Mouse (Mus musculus): ENCODE measurements around the gene Cd63. TPM values are rescaled to one million over a fixed set of nuclear protein-coding genes. Genes with fewer than 3 reads are reported as not detected.

The Cd63 gene
- polyA plus RNA-seq, 2 experiments: 448 to 957 TPM

DNA sequence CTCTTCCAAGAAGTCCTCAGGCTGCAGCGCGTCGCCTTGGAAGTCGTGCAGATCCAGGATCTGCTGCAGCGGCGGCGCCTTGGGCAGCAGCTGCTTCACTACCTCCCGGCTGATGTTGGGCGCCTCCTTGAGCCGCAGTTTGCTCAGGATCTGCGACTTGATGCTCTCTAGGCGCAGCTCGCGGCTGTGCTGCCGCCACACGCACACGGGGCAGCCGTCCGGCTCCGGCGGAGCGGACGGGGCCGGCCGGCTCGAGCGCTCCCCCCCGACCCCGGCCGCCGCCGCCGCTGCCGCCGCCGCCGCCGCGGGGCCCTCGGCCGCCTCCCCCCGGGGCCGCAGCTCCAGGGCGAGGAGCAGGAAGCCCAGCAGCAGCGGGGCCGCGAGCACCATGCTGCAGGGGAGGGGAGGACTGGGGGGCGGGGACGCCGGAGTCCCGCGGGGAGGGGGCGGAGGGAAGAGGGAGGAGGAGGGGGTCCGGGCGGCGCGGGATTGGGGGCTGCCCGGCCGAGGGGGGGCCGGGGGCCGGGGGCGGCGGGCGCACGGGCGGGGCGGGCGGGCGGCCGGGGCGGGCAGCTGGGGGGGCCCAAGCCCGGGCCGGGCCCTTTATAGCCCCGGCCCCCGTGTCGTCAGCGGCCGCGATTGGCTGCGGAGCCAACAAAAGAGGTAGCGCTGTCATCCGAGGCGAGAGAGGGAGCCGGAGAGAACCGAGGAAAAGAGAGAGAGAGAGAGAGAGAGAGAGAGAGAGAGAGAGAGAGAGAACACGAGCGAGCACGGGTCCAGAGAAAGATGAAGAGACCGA is 9.3 kb upstream of the Cd63 start, which contains the start of gene Gdf11:
Gene Gdf11 (minus strand): TSS at position 423 of the 799 bp plus-strand sequence.
- under 1% methylated on average over 53 of the region's 89 CpGs for whole genome bisulfite sequencing
- H3K27me3 ChIP-seq (ENCODE audit: control insufficient read depth, insufficient read depth, low read length): peaks cover 5% of the 10 kb centered on the region; the same call in 1 of the 2 replicates

DNA sequence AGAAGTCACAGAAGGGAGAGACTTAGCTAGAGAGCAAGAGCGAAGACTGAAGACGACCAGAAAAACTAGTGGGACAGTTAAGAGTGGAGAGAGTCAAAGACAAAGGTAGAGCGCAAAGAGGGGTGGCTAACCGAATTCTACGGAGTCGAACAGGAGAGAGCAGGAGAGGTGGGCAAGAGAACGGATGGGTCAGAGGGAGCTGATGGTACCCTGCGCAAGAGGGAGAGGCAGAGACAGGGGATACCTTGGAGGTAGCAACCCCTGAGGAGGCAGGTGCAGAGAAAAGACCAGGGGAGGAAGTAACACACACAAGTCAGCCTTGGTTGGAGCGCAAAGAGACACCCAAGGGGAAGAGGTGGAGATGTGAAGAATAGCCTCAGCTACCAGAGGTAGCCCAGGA is 8.5 kb upstream of the Cd63 start:
- Histone ChIP-seq H3K4me3 (replicated peaks; ENCODE audit: low read length) (peak overlapping the region; percentile 70), H3K27ac (replicated peaks; ENCODE audit: low read depth, low read length) (peak overlapping the region; percentile 90), H3K4me1 (ENCODE audit: control insufficient read depth, insufficient read depth, low read length) (peaks cover 28% of the 10 kb centered on the region), H3K36me3 (ENCODE audit: control insufficient read depth, insufficient read depth, low read length) (peaks cover 10% of the 10 kb centered on the region; the same call in 1 of the 2 replicates), H3K27me3 (ENCODE audit: control insufficient read depth, insufficient read depth, low read length) (peaks cover 5% of the 10 kb centered on the region; the same call in 1 of the 2 replicates), H3K9me3 (ENCODE audit: control insufficient read depth, low read length) (no peaks in the 10 kb centered on the region), H3K4me2 (replicated peaks; ENCODE audit: low read depth, low read length, severe bottlenecking) (peak overlapping the region; percentile 89), H3K9ac (ENCODE audit: low read depth, low read length, severe bottlenecking) (peak overlapping the region; percentile 74)
- no peak for DNase-seq (ENCODE audit: low spot score)
- 1% methylated on average over 9 of the region's 9 CpGs for WGBS
- ATAC-seq (ENCODE audit: low FRiP score, low read depth): no peak; the same call in 1 of the 2 replicates
- no peak for TF ChIP-seq POLR2A (IDR thresholded peaks at IDR 0.05; ENCODE audit: borderline replicate concordance, extremely low read depth, insufficient read depth, insufficient read length)

More for the DNA sequence above, 9.3 kb upstream of the Cd63 start, which contains the start of gene Gdf11:
- ATAC-seq (ENCODE audit: low FRiP score, low read depth) (peak; percentile 88), DNase-seq (ENCODE audit: low spot score) (peak; percentile 78)
- Histone ChIP-seq H3K4me1 (ENCODE audit: control insufficient read depth, insufficient read depth, low read length) (peaks cover 21% of the 10 kb centered on the region), H3K27ac (replicated peaks; ENCODE audit: low read depth, low read length) (peak within 1 kb of the TSS; percentile 90), H3K36me3 (ENCODE audit: control insufficient read depth, insufficient read depth, low read length) (peaks cover 15% of the 10 kb centered on the region), H3K4me2 (replicated peaks; ENCODE audit: low read depth, low read length, severe bottlenecking) (peak within 1 kb of the TSS; percentile 89), H3K4me3 (replicated peaks; ENCODE audit: low read length) (peak within 1 kb of the TSS; percentile 70), H3K9me3 (ENCODE audit: control insufficient read depth, low read length) (no peaks in the 10 kb centered on the region), H3K9ac (ENCODE audit: low read depth, low read length, severe bottlenecking) (peak within 1 kb of the TSS; percentile 74)
- TF ChIP-seq POLR2A (IDR thresholded peaks at IDR 0.05; ENCODE audit: borderline replicate concordance, extremely low read depth, insufficient read depth, insufficient read length): 0 out of 2 replicates have a peak, but pooled peaks have one; percentile 52

- peak; percentile 97 for DNase-seq (ENCODE audit: low spot score)
- H3K4me2 ChIP-seq (replicated peaks; ENCODE audit: low read depth, low read length, severe bottlenecking): peak overlapping the region; percentile 35; the same call in 1 of the 2 replicates
- no peak for TF ChIP-seq POLR2A (IDR thresholded peaks at IDR 0.05; ENCODE audit: borderline replicate concordance, extremely low read depth, insufficient read depth, insufficient read length)
- H3K27ac ChIP-seq (replicated peaks; ENCODE audit: low read depth, low read length): no peak overlapping the region
- no peaks in the 10 kb centered on the region for H3K36me3 ChIP-seq (ENCODE audit: control insufficient read depth, insufficient read depth, low read length)
- no peaks in the 10 kb centered on the region for H3K9me3 ChIP-seq (ENCODE audit: control insufficient read depth, low read length)
- WGBS: under 1% methylated on average over 9 of the region's 9 CpGs
- ATAC-seq (ENCODE audit: low FRiP score, low read depth): peak; percentile 45; the same call in 1 of the 2 replicates
- peaks cover 5% of the 10 kb centered on the region; the same call in 1 of the 2 replicates for H3K27me3 ChIP-seq (ENCODE audit: control insufficient read depth, insufficient read depth, low read length)
- 0 out of 2 replicates have a peak overlapping the region, but pooled peaks have one; percentile 3 for H3K9ac ChIP-seq (ENCODE audit: low read depth, low read length, severe bottlenecking)
- 0 out of 2 replicates have a peak overlapping the region, but pooled peaks have one; percentile 9 for H3K4me3 ChIP-seq (replicated peaks; ENCODE audit: low read length)
- H3K4me1 ChIP-seq (ENCODE audit: control insufficient read depth, insufficient read depth, low read length): peaks cover 9% of the 10 kb centered on the region
Measured at GRCm38 (mm10) chr10:128895437-128895836, 5.4 kb upstream of the Cd63 start.

GRCm38 (mm10) chr10:128895952-128896693 is 4.7 kb upstream of the Cd63 start:
- Histone ChIP-seq H3K27me3 (ENCODE audit: control insufficient read depth, insufficient read depth, low read length) (peaks cover 5% of the 10 kb centered on the region; the same call in 1 of the 2 replicates), H3K4me2 (replicated peaks; ENCODE audit: low read depth, low read length, severe bottlenecking) (peak overlapping the region; percentile 35), H3K4me3 (replicated peaks; ENCODE audit: low read length) (0 out of 2 replicates have a peak overlapping the region, but pooled peaks have one; percentile 9), H3K27ac (replicated peaks; ENCODE audit: low read depth, low read length) (no peak overlapping the region), H3K9ac (ENCODE audit: low read depth, low read length, severe bottlenecking) (0 out of 2 replicates have a peak overlapping the region, but pooled peaks have one; percentile 3), H3K9me3 (ENCODE audit: control insufficient read depth, low read length) (no peaks in the 10 kb centered on the region), H3K4me1 (ENCODE audit: control insufficient read depth, insufficient read depth, low read length) (peaks cover 8% of the 10 kb centered on the region), H3K36me3 (ENCODE audit: control insufficient read depth, insufficient read depth, low read length) (no peaks in the 10 kb centered on the region)
- WGBS: 2% methylated on average over 17 of the region's 17 CpGs
- no peak for TF ChIP-seq POLR2A (IDR thresholded peaks at IDR 0.05; ENCODE audit: borderline replicate concordance, extremely low read depth, insufficient read depth, insufficient read length)
- no peak for DNase-seq (ENCODE audit: low spot score)
- ATAC-seq (ENCODE audit: low FRiP score, low read depth): no peak

- 53% methylated on average over 1 of the region's 1 CpGs for WGBS
- no peak overlapping the region for H3K4me2 ChIP-seq (replicated peaks; ENCODE audit: low read depth, low read length, severe bottlenecking)
- no peak for ATAC-seq (ENCODE audit: low FRiP score, low read depth)
Measured at GRCm38 (mm10) chr10:128896807-128897206, 4.0 kb upstream of the Cd63 start.

More at GRCm38 (mm10) chr10:128896807-128897206, 4.0 kb upstream of the Cd63 start:
- Histone ChIP-seq H3K4me1 (ENCODE audit: control insufficient read depth, insufficient read depth, low read length) (peaks cover 8% of the 10 kb centered on the region), H3K36me3 (ENCODE audit: control insufficient read depth, insufficient read depth, low read length) (no peaks in the 10 kb centered on the region), H3K27me3 (ENCODE audit: control insufficient read depth, insufficient read depth, low read length) (peaks cover 5% of the 10 kb centered on the region; the same call in 1 of the 2 replicates), H3K4me3 (replicated peaks; ENCODE audit: low read length) (no peak overlapping the region), H3K9ac (ENCODE audit: low read depth, low read length, severe bottlenecking) (no peak overlapping the region; the same call in 1 of the 2 replicates), H3K9me3 (ENCODE audit: control insufficient read depth, low read length) (no peaks in the 10 kb centered on the region), H3K27ac (replicated peaks; ENCODE audit: low read depth, low read length) (no peak overlapping the region)
- no peak for DNase-seq (ENCODE audit: low spot score)
- TF ChIP-seq POLR2A (IDR thresholded peaks at IDR 0.05; ENCODE audit: borderline replicate concordance, extremely low read depth, insufficient read depth, insufficient read length): no peak
